Mouse (Mus musculus) kidney, adult 2 months (tissue): ENCODE data around the gene BC048562.

Experiments used
- CTCF ChIP-seq: fragments of 200-500 bp; conservative IDR thresholded peaks from 2 replicates; pipeline ENCODE4 v1.5.1; 2011; ENCODE audit warnings: low read depth, mild to moderate bottlenecking, control low read depth, low read length, moderate library complexity, mixed read lengths; ENCODE audit not compliant: insufficient read depth, insufficient read length
- POLR2A ChIP-seq: fragments of 200-500 bp; IDR thresholded peaks from one replicate; pipeline ENCODE4 v1.6.1; 2011; ENCODE audit warnings: low read depth, low read length, control low read depth

DNA sequence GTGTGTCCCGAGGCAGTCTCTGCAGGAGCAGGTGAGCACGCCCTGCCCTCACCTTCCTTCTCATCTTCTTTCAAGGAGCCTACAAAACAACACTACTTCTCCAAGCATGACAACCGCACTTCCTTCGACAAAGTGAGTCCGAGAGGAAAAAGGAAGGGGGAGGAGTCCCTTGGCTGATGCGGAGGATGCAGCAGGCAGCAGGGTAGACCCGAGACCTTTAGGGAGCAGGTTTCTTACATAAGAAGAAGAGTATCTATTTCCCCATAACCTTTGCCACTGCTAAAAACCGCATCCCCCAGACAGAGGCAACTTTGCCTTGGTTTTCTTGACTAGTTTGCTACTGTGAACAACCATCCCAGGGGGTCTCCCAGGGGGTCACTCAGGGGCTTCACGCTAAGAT lies 8.8 kb downstream of the BC048562 start:
- TF ChIP-seq CTCF, result no peak
- TF ChIP-seq POLR2A, result no peak
